Mouse (Mus musculus) forebrain, embryonic 13.5 days (tissue): ENCODE results near the gene Gal3st3. TPM values are rescaled to one million over a fixed set of nuclear protein-coding genes. Genes with fewer than 3 reads are reported as not detected.

Source experiments
- ATAC-seq: fragments of 200-750 bp; cut with Nextera tagmentation; 2 replicates; pipeline ENCODE4 v1.8.0; 2017
- H3K27ac ChIP-seq: fragments of 300-500 bp; sonication (generic); 2 replicates; pipeline ENCODE4 v1.5.1; 2015; ENCODE audit warnings: inconsistent platforms, mild to moderate bottlenecking, moderate library complexity
- H3K27me3 ChIP-seq: fragments of 300-500 bp; sonication (generic); 2 replicates; pipeline ENCODE4 v1.6.1; 2015; ENCODE audit warnings: mild to moderate bottlenecking, inconsistent platforms
- H3K36me3 ChIP-seq: fragments of 300-500 bp; sonication (generic); 2 replicates; pipeline ENCODE4 v1.6.1; 2015; ENCODE audit warnings: mild to moderate bottlenecking, inconsistent platforms; ENCODE audit not compliant: poor library complexity, severe bottlenecking
- H3K4me1 ChIP-seq: fragments of 300-500 bp; sonication (generic); 2 replicates; pipeline ENCODE4 v1.6.1; 2015; ENCODE audit warnings: inconsistent platforms
- H3K4me2 ChIP-seq: fragments of 300-500 bp; sonication (generic); 2 replicates; pipeline ENCODE4 v1.6.1; 2015; ENCODE audit warnings: inconsistent platforms, mild to moderate bottlenecking, moderate library complexity
- H3K4me3 ChIP-seq: fragments of 300-500 bp; sonication (generic); 2 replicates; pipeline ENCODE4 v1.5.1; 2015; ENCODE audit warnings: mild to moderate bottlenecking, inconsistent platforms
- H3K9ac ChIP-seq: fragments of 300-500 bp; sonication (generic); 2 replicates; pipeline ENCODE4 v1.6.1; 2015; ENCODE audit warnings: mild to moderate bottlenecking, inconsistent platforms
- H3K9me3 ChIP-seq: fragments of 300-500 bp; sonication (generic); replicated peaks from 2 replicates; pipeline ENCODE4 v1.6.1; 2016; ENCODE audit warnings: inconsistent platforms
- WGBS: fragments of 180-500 bp; shearing (Covaris S2); methylation state at CpG from one replicate; pipeline ENCODE4 v1.1.7; 2015; 5-methylcytosine and 5-hydroxymethylcytosine counted together
- polyA plus RNA-seq: library from polyadenylated mRNA; unstranded; fragments of >200 nt; fragmentation: Nextera tagmentation; extraction: Ambion mirVana; gene quantifications from 2 replicates; pipeline ENCODE4 v1.2.1, GENCODE M21; 2015

The Gal3st3 gene
- polyA plus RNA-seq, 1 experiment from 2014 or later = 21.3 TPM

DNA sequence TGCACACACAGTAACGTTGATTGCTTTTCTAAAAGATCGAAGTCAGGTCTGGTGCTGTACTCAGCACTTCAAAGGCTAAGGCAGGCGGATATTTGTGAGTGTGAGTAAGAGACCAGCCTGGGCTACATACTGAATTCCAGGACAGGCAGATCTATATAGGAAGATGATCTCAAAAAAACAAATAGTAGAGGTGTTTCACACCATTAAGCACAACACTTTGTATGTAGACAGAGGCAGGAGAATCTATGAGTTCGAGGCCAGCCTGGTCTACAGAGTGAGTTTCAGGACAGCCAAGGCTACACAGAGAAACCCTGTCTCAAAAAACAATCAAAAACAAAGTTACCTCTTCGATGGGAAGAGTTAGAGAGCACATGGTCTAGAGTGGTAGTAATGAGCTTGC, 22.4 kb upstream of the Gal3st3 start:
- no peak overlapping the region for H3K9ac ChIP-seq
- H3K27me3 ChIP-seq = no peaks in the 10 kb centered on the region
- H3K4me2 ChIP-seq = no peak overlapping the region
- WGBS = 96% methylated on average over 5 of the region's 5 CpGs
- H3K9me3 ChIP-seq = no peaks in the 10 kb centered on the region
- no peak overlapping the region for H3K4me3 ChIP-seq
- peaks cover 22% of the 10 kb centered on the region for H3K4me1 ChIP-seq
- ATAC-seq = no peak
- peaks cover 65% of the 10 kb centered on the region for H3K36me3 ChIP-seq
- H3K27ac ChIP-seq = no peak overlapping the region

- 93% methylated on average over 2 of the region's 2 CpGs for WGBS
- no peak overlapping the region for H3K4me2 ChIP-seq
- H3K4me1 ChIP-seq = peaks cover 18% of the 10 kb centered on the region
- H3K27me3 ChIP-seq = no peaks in the 10 kb centered on the region
- H3K27ac ChIP-seq = no peak overlapping the region
- H3K9ac ChIP-seq = no peak overlapping the region
- ATAC-seq = no peak
- H3K36me3 ChIP-seq = peaks cover 73% of the 10 kb centered on the region
- no peaks in the 10 kb centered on the region for H3K9me3 ChIP-seq
- H3K4me3 ChIP-seq = no peak overlapping the region
Observed at GRCm38 (mm10) chr19:5276531-5276930, 21.6 kb upstream of the Gal3st3 start.

DNA sequence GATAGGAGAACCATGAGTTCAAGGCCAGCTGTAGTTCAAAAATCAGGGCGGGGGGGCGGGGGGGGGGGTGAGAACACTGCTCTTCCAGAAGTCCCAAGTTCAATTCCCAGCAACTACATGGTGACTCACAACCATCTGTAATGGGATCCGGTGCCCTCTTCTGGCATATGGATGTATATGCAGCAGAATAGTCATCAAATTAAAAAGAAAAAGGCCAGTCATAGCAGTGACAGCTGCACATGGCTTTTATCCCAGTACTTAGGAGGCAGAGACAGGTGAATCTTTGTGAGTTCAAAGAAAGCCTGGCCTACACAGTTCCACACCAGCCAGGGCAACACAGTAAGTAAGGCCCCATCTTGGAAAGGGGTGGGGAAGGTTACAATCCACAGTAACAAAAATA, 21.0 kb upstream of the Gal3st3 start:
- Histone ChIP-seq H3K36me3 (peaks cover 79% of the 10 kb centered on the region), H3K4me3 (no peak overlapping the region), H3K4me2 (no peak overlapping the region), H3K27me3 (no peaks in the 10 kb centered on the region), H3K27ac (no peak overlapping the region), H3K4me1 (peaks cover 11% of the 10 kb centered on the region), H3K9ac (no peak overlapping the region), H3K9me3 (no peaks in the 10 kb centered on the region)
- no peak for ATAC-seq
- WGBS = 95% methylated on average over 3 of the region's 3 CpGs

GRCm38 (mm10) chr19:5278381-5278780, 19.8 kb upstream of the Gal3st3 start:
- Histone ChIP-seq H3K36me3 (peaks cover 91% of the 10 kb centered on the region), H3K27me3 (no peaks in the 10 kb centered on the region), H3K4me3 (no peak overlapping the region), H3K4me2 (no peak overlapping the region), H3K27ac (no peak overlapping the region), H3K9me3 (no peaks in the 10 kb centered on the region), H3K4me1 (peaks cover 7% of the 10 kb centered on the region), H3K9ac (no peak overlapping the region)
- WGBS = 88% methylated on average over 8 of the region's 8 CpGs
- ATAC-seq = no peak

GRCm38 (mm10) chr19:5294972-5295735, 3.0 kb upstream of the Gal3st3 start, which contains the start of gene Sf3b2:
Gene Sf3b2, minus strand, starts transcription at chr19:5295455.
- peak; percentile 98 for ATAC-seq
- Histone ChIP-seq H3K9me3 (no peaks in the 10 kb centered on the region), H3K4me1 (peaks cover 42% of the 10 kb centered on the region), H3K27me3 (no peaks in the 10 kb centered on the region), H3K4me2 (peak within 1 kb of the TSS; percentile 89), H3K9ac (peak within 1 kb of the TSS; percentile 88), H3K27ac (peak within 1 kb of the TSS; percentile 88), H3K36me3 (peaks cover 37% of the 10 kb centered on the region), H3K4me3 (peak within 1 kb of the TSS; percentile 89)
- WGBS = 0% methylated on average over 45 of the region's 46 CpGs

GRCm38 (mm10) chr19:5295736-5296075, 2.4 kb upstream of the Gal3st3 start:
- Histone ChIP-seq H3K4me3 (peak overlapping the region; percentile 89), H3K4me1 (peaks cover 47% of the 10 kb centered on the region), H3K9ac (peak overlapping the region; percentile 75), H3K27ac (peak overlapping the region; percentile 88), H3K27me3 (no peaks in the 10 kb centered on the region), H3K9me3 (no peaks in the 10 kb centered on the region), H3K4me2 (peak overlapping the region; percentile 89), H3K36me3 (peaks cover 32% of the 10 kb centered on the region)
- 7% methylated on average over 13 of the region's 13 CpGs for WGBS
- peak; percentile 46 for ATAC-seq

- WGBS = 83% methylated on average over 5 of the region's 5 CpGs
- peaks cover 48% of the 10 kb centered on the region for H3K4me1 ChIP-seq
- H3K9ac ChIP-seq = no peak overlapping the region
- H3K4me3 ChIP-seq = no peak overlapping the region
- H3K27me3 ChIP-seq = no peaks in the 10 kb centered on the region
- H3K27ac ChIP-seq = no peak overlapping the region
- no peak for ATAC-seq
- H3K9me3 ChIP-seq = no peaks in the 10 kb centered on the region
- peak overlapping the region; percentile 89; the same call in 1 of the 2 replicates for H3K4me2 ChIP-seq
- peaks cover 22% of the 10 kb centered on the region for H3K36me3 ChIP-seq
Observed at GRCm38 (mm10) chr19:5296630-5297029, 1.5 kb upstream of the Gal3st3 start.

DNA sequence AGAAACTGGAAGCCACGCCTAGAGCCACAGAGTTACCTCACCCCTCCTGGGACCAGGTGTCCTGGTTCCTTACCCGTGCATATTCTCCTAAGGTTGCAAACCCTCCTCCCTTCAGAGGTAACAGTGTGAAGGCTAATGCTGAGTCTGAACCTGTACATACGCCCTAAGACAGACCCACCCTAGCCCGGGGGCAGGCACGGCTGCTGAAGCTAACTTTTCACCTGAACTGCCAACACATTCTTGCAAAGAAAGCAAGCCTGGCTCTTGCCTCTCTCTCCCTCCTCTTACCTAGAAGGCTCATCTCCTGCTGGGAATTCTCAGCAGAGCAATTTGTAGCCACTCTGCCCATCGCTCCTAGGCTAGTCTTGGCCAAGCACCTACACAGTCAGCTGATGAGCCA, 2.5 kb downstream of the Gal3st3 start:
- H3K9me3 ChIP-seq = no peaks in the 10 kb centered on the region
- WGBS = 92% methylated on average over 6 of the region's 6 CpGs
- H3K27me3 ChIP-seq = no peaks in the 10 kb centered on the region
- H3K9ac ChIP-seq = peak overlapping the region; percentile 34; the same call in 1 of the 2 replicates
- H3K4me1 ChIP-seq = peaks cover 31% of the 10 kb centered on the region
- no peak overlapping the region for H3K27ac ChIP-seq
- no peak for ATAC-seq
- H3K4me3 ChIP-seq = no peak overlapping the region
- no peak overlapping the region for H3K4me2 ChIP-seq
- H3K36me3 ChIP-seq = peaks cover 31% of the 10 kb centered on the region

DNA sequence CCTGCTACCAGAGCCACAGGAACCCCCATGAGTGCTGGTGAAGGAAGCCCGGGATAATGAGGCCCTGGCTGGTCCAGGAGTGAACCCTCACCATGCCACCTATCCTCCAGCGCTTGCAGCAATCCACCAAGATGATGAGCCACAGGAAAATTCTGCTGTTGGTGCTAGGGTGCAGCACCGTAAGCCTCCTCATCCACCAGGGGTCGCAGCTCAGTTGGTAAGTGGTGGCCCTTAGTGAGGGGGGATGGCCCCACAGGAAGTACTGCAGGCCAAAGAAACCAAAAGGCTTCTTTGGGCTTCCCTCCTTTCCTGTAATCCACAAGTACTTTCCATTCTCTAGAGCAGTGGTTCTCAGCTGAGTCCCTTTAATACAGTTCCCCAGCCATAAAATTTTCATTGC, 4.3 kb downstream of the Gal3st3 start:
- Histone ChIP-seq H3K4me3 (no peak overlapping the region), H3K4me2 (no peak overlapping the region), H3K27me3 (no peaks in the 10 kb centered on the region), H3K9me3 (peaks cover 6% of the 10 kb centered on the region), H3K36me3 (peaks cover 49% of the 10 kb centered on the region), H3K9ac (no peak overlapping the region), H3K4me1 (peaks cover 22% of the 10 kb centered on the region), H3K27ac (no peak overlapping the region)
- ATAC-seq = no peak
- 25% methylated on average over 4 of the region's 4 CpGs for WGBS

DNA sequence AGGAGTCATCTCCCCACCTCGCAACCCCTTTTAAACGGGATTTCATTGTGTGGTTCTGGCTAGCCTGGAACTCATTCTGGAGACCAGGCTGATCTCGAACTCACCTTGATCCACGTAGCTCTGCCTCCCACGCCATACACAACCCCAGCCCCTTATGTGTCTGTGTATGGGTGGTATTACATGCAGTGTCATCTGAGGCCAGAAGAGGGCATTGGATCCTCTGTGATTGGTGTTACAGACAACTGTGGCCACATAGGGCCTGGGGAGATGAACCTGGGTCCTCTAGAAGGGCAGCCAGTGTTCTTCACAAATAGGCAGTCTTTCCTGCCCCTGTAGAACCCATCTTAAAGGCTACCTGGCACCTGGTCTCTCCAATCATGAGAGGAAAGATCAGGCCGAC, 8.1 kb downstream of the Gal3st3 start:
- H3K4me3 ChIP-seq = no peak overlapping the region
- 88% methylated on average over 6 of the region's 6 CpGs for WGBS
- no peaks in the 10 kb centered on the region for H3K27me3 ChIP-seq
- H3K9me3 ChIP-seq = peaks cover 9% of the 10 kb centered on the region
- no peak overlapping the region for H3K4me2 ChIP-seq
- peaks cover 57% of the 10 kb centered on the region for H3K36me3 ChIP-seq
- no peak for ATAC-seq
- H3K27ac ChIP-seq = no peak overlapping the region
- no peak overlapping the region for H3K9ac ChIP-seq
- no peaks in the 10 kb centered on the region for H3K4me1 ChIP-seq

GRCm38 (mm10) chr19:5306968-5307734, 9.0 kb downstream of the Gal3st3 start:
- WGBS = 46% methylated on average over 97 of the region's 98 CpGs
- Histone ChIP-seq H3K9ac (no peak overlapping the region), H3K4me3 (peak overlapping the region; percentile 7; the same call in 1 of the 2 replicates), H3K27me3 (no peaks in the 10 kb centered on the region), H3K4me2 (peak overlapping the region; percentile 38), H3K27ac (no peak overlapping the region), H3K4me1 (no peaks in the 10 kb centered on the region), H3K9me3 (peaks cover 9% of the 10 kb centered on the region), H3K36me3 (peaks cover 57% of the 10 kb centered on the region)
- ATAC-seq = no peak

DNA sequence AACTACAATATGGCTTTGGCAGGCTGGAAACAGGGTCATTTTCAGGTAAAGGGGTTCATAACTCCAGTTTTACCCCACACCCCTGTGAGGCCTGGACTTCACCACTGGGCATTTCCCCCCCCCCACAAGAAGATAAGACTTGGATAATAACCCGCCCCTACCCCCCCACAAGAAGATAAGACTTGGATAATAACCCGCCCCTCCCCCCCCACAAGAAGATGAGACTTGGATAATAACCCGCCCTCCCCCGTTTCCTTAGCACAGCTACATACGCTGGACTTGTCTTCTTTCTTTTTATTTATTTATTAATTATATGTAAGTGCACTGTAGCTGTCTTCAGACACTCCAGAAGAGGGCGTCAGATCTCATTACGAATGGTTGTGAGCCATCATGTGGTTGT, 10.9 kb downstream of the Gal3st3 start:
- no peaks in the 10 kb centered on the region for H3K4me1 ChIP-seq
- WGBS = 83% methylated on average over 7 of the region's 7 CpGs

More for the DNA sequence above, 10.9 kb downstream of the Gal3st3 start:
- Histone ChIP-seq H3K27me3 (no peaks in the 10 kb centered on the region), H3K9me3 (peaks cover 9% of the 10 kb centered on the region), H3K9ac (no peak overlapping the region), H3K27ac (no peak overlapping the region), H3K4me2 (no peak overlapping the region), H3K36me3 (peaks cover 40% of the 10 kb centered on the region), H3K4me3 (no peak overlapping the region)
- no peak for ATAC-seq
